Mouse (Mus musculus) spleen, adult 2 months (tissue): Measurements from ENCODE around the gene Rfx4.

ENCODE experiments used
- CTCF ChIP-seq: fragments of 200-500 bp; IDR thresholded peaks from 2 replicates; pipeline ENCODE4 v1.5.1; 2011; ENCODE audit warnings: mild to moderate bottlenecking, inconsistent platforms; ENCODE audit not compliant: insufficient read depth, insufficient read length, insufficient replicate concordance; ENCODE audit errors: extremely low read depth
- POLR2A ChIP-seq: fragments of 200-500 bp; IDR thresholded peaks from 2 replicates; pipeline ENCODE4 v1.6.1; 2011; ENCODE audit warnings: low read depth, low read length, inconsistent platforms

- TF ChIP-seq POLR2A (no peak), CTCF (no peak)
Measured at GRCm38 (mm10) chr10:84908006-84908405, 152.1 kb downstream of the Rfx4 start.
